Mouse (Mus musculus): Measurements from ENCODE around the gene Tbc1d24. TPM values are rescaled to one million over a fixed set of nuclear protein-coding genes. Genes with fewer than 3 reads are reported as not detected.

The Tbc1d24 gene
- total and polyA plus RNA-seq, 2 experiments: 13.3 to 31.5 TPM

DNA sequence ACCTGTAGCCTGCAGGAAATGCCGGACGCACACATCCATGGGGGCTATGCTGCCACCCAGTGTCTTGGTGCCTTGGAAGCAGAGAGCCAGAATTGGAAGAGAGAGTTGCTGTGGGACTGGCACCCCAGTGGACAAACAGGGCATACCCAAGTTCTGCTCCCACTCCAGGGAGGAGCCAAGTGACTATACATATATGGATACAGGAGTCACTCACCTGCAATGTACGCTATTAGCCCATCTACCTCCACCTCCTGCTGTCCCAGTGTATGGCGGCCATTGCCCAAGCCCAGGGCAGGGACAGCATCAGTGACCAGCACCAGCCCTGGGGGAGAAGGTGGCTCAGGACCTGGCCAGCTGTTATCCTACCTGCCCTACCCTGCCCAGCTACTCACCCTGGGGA lies 47.8 kb downstream of the Tbc1d24 start:
- Histone ChIP-seq H3K4me3 (ENCODE audit: insufficient read depth, low read depth, low read length) (no peak overlapping the region), H3K4me1 (ENCODE audit: control insufficient read depth, insufficient read depth, low read length) (peaks cover 2% of the 10 kb centered on the region; the same call in 1 of the 2 replicates), H3K27ac (replicated peaks; ENCODE audit: insufficient read depth, low read depth, low read length) (no peak overlapping the region), H3K27me3 (ENCODE audit: control insufficient read depth, insufficient read depth, low read length) (no peaks in the 10 kb centered on the region), H3K9ac (ENCODE audit: low read depth, low read length) (no peak overlapping the region), H3K36me3 (ENCODE audit: control insufficient read depth, insufficient read depth, low read length) (peaks cover 6% of the 10 kb centered on the region; the same call in 1 of the 2 replicates), H3K79me2 (ENCODE audit: control insufficient read depth, insufficient read depth, low read length) (no peaks in the 10 kb centered on the region; the same call in 1 of the 2 replicates)
- 94% methylated on average over 4 of the region's 4 CpGs for WGBS
- no peak for DNase-seq (ENCODE audit: extremely low read depth, low read depth, low spot score)
- TF ChIP-seq CTCF (IDR thresholded peaks at IDR 0.05; ENCODE audit: low read depth, low read length) (no peak), POLR2A (IDR thresholded peaks at IDR 0.05; ENCODE audit: extremely low read depth, insufficient read depth, low read length) (no peak)

DNA sequence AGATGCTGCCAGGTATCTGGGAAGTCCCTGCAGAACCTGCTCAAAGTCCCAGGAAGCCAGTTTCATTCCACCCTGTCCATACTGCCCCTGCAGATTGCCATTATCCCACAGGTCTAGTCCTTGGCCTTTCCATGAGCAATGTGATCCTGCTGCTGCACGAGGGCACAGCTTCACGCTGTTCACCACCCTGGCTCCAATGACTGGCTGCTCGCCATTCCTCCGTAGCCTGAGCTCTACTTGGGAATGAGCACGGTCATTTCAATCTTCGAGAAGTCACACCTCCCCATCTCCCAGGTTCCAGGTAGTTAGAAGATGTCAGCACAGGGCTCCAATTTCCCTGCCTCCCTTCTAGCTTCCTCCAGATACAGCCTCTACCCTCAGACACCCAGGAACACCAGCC lies 48.2 kb downstream of the Tbc1d24 start:
- Histone ChIP-seq H3K79me2 (ENCODE audit: control insufficient read depth, insufficient read depth, low read length) (no peaks in the 10 kb centered on the region; the same call in 1 of the 2 replicates), H3K27me3 (ENCODE audit: control insufficient read depth, insufficient read depth, low read length) (no peaks in the 10 kb centered on the region), H3K4me3 (ENCODE audit: insufficient read depth, low read depth, low read length) (no peak overlapping the region), H3K4me1 (ENCODE audit: control insufficient read depth, insufficient read depth, low read length) (0 out of 2 replicates have a peak, but pooled peaks cover 2% of the 10 kb centered on the region), H3K9ac (ENCODE audit: low read depth, low read length) (no peak overlapping the region), H3K27ac (replicated peaks; ENCODE audit: insufficient read depth, low read depth, low read length) (no peak overlapping the region), H3K36me3 (ENCODE audit: control insufficient read depth, insufficient read depth, low read length) (peaks cover 6% of the 10 kb centered on the region; the same call in 1 of the 2 replicates)
- TF ChIP-seq POLR2A (IDR thresholded peaks at IDR 0.05; ENCODE audit: extremely low read depth, insufficient read depth, low read length) (no peak), CTCF (IDR thresholded peaks at IDR 0.05; ENCODE audit: low read depth, low read length) (no peak)
- 97% methylated on average over 6 of the region's 6 CpGs for WGBS
- DNase-seq (ENCODE audit: extremely low read depth, low read depth, low spot score): no peak

DNA sequence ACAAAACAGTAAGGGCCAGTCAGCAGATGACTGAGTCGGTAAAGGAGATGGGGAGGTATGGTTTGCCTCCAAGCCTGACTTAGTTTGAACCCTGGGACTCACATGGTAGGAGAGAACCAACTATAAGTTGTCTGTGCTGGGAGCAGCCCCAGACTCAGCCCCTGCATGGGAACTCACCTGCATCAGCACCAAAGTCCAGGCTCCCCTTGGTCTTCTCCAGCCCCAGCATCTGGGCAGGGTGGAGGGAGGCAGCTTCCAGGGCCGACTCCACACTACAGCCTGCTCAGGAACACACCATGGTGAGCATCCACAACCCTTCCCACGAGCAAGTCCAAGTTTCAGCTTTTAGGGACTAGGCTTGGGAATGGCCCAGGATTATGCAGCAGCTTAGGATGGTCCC lies 49.0 kb downstream of the Tbc1d24 start:
- 93% methylated on average over 3 of the region's 3 CpGs for WGBS
- no peak for DNase-seq (ENCODE audit: extremely low read depth, low read depth, low spot score)
- 0 out of 2 replicates have a peak, but pooled peaks cover 5% of the 10 kb centered on the region for H3K4me1 ChIP-seq (ENCODE audit: control insufficient read depth, insufficient read depth, low read length)

DNA sequence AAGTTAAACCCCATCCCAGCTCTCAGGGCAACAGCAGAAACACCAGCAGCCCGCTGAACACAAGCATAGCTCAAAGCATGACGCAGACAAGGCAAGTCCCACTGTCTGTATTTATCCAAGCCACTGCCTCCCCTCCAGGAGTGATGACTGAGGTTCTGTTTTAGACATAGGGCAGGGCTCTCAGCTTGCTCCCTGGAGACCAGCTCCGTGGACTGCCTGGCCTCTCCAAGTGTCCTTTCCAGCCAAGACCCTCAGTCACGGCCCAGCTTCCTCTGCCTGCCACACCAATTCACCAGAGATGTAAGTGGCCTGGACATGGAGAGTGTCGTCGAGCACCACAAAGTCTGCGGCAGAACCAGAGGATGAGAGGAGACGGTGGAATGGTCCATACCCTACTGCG lies 49.6 kb downstream of the Tbc1d24 start:
- no peak for TF ChIP-seq POLR2A (IDR thresholded peaks at IDR 0.05; ENCODE audit: extremely low read depth, insufficient read depth, low read length)
- TF ChIP-seq CTCF (IDR thresholded peaks at IDR 0.05; ENCODE audit: low read depth, low read length): no peak
- H3K9ac ChIP-seq (ENCODE audit: low read depth, low read length): no peak overlapping the region
- H3K27ac ChIP-seq (replicated peaks; ENCODE audit: insufficient read depth, low read depth, low read length): no peak overlapping the region
- no peaks in the 10 kb centered on the region for H3K79me2 ChIP-seq (ENCODE audit: control insufficient read depth, insufficient read depth, low read length)
- no peak overlapping the region for H3K4me3 ChIP-seq (ENCODE audit: insufficient read depth, low read depth, low read length)
- 96% methylated on average over 9 of the region's 9 CpGs for WGBS
- H3K27me3 ChIP-seq (ENCODE audit: control insufficient read depth, insufficient read depth, low read length): no peaks in the 10 kb centered on the region
- 0 out of 2 replicates have a peak, but pooled peaks cover 5% of the 10 kb centered on the region for H3K4me1 ChIP-seq (ENCODE audit: control insufficient read depth, insufficient read depth, low read length)
- H3K36me3 ChIP-seq (ENCODE audit: control insufficient read depth, insufficient read depth, low read length): peaks cover 6% of the 10 kb centered on the region; the same call in 1 of the 2 replicates
- no peak for DNase-seq (ENCODE audit: extremely low read depth, low read depth, low spot score)

More for the DNA sequence above, 49.0 kb downstream of the Tbc1d24 start:
- Histone ChIP-seq H3K27ac (replicated peaks; ENCODE audit: insufficient read depth, low read depth, low read length) (no peak overlapping the region), H3K4me3 (ENCODE audit: insufficient read depth, low read depth, low read length) (no peak overlapping the region), H3K27me3 (ENCODE audit: control insufficient read depth, insufficient read depth, low read length) (no peaks in the 10 kb centered on the region), H3K79me2 (ENCODE audit: control insufficient read depth, insufficient read depth, low read length) (no peaks in the 10 kb centered on the region), H3K9ac (ENCODE audit: low read depth, low read length) (no peak overlapping the region), H3K36me3 (ENCODE audit: control insufficient read depth, insufficient read depth, low read length) (peaks cover 6% of the 10 kb centered on the region; the same call in 1 of the 2 replicates)
- TF ChIP-seq CTCF (IDR thresholded peaks at IDR 0.05; ENCODE audit: low read depth, low read length) (no peak), POLR2A (IDR thresholded peaks at IDR 0.05; ENCODE audit: extremely low read depth, insufficient read depth, low read length) (no peak)

DNA sequence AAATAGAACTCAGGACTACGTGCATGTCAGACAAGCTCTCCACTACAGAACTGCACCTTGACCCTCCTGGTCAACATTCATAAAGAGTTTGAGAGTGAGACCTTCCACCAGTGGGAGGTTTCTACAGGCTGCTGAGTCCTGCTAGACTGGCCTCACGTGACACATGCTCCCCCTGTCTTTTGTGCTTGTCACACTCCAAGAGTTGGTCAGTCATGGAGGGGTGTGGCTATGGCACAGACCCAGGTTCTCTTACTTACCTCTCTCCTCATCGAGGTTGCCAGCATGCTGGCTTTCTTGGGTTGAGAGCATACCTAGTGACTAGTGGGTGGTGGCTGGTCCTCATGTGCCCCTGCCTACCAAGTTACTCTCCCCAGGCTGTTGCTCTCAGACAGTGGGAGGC lies 50.9 kb downstream of the Tbc1d24 start:
- TF ChIP-seq CTCF (IDR thresholded peaks at IDR 0.05; ENCODE audit: low read depth, low read length) (no peak), POLR2A (IDR thresholded peaks at IDR 0.05; ENCODE audit: extremely low read depth, insufficient read depth, low read length) (no peak)
- no peak overlapping the region for H3K9ac ChIP-seq (ENCODE audit: low read depth, low read length)
- H3K36me3 ChIP-seq (ENCODE audit: control insufficient read depth, insufficient read depth, low read length): peaks cover 6% of the 10 kb centered on the region; the same call in 1 of the 2 replicates
- H3K27me3 ChIP-seq (ENCODE audit: control insufficient read depth, insufficient read depth, low read length): no peaks in the 10 kb centered on the region
- H3K4me1 ChIP-seq (ENCODE audit: control insufficient read depth, insufficient read depth, low read length): 0 out of 2 replicates have a peak, but pooled peaks cover 5% of the 10 kb centered on the region
- H3K4me3 ChIP-seq (ENCODE audit: insufficient read depth, low read depth, low read length): no peak overlapping the region
- no peak for DNase-seq (ENCODE audit: extremely low read depth, low read depth, low spot score)
- H3K79me2 ChIP-seq (ENCODE audit: control insufficient read depth, insufficient read depth, low read length): no peaks in the 10 kb centered on the region
- WGBS: 42% methylated on average over 3 of the region's 3 CpGs
- no peak overlapping the region for H3K27ac ChIP-seq (replicated peaks; ENCODE audit: insufficient read depth, low read depth, low read length)

DNA sequence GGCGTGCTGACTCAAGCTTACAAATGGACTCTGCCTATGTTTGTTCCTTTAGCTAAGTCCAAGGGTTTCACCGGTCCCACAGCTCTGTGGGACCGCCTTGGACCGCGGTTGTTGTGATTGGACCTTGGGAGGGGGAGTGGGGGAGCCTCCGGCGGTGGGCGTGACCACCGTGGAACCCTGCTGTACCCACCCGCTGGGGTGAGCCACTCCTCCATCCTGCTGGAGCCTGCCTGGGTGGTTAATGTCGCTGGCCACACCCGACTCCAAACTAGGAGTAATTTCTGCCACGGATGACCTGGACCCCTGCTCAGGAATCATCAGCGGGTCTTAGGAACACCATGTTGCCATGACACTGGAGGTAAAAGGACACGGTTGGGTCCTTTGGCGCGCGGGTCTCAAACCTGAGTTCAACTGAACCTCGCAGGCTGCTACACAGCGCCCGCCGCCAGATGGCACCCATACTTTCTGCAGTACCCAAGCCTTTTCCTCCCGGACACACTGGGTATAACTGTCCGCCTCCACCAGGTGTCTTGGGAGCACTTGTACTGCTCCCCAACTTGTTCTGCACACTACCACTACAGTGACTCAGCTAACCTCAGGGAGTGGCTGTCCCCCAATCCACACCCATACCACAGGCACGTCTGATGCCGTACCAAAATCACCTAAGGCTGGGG lies 53.3 kb downstream of the Tbc1d24 start:
- no peaks in the 10 kb centered on the region for H3K27me3 ChIP-seq (ENCODE audit: control insufficient read depth, insufficient read depth, low read length)
- H3K27ac ChIP-seq (replicated peaks; ENCODE audit: insufficient read depth, low read depth, low read length): no peak overlapping the region
- 3% methylated on average over 26 of the region's 26 CpGs for WGBS
- TF ChIP-seq POLR2A (IDR thresholded peaks at IDR 0.05; ENCODE audit: extremely low read depth, insufficient read depth, low read length) (no peak), CTCF (IDR thresholded peaks at IDR 0.05; ENCODE audit: low read depth, low read length) (peak; percentile 92)
- H3K4me1 ChIP-seq (ENCODE audit: control insufficient read depth, insufficient read depth, low read length): 0 out of 2 replicates have a peak, but pooled peaks cover 5% of the 10 kb centered on the region
- peak overlapping the region; percentile 58 for H3K9ac ChIP-seq (ENCODE audit: low read depth, low read length)
- peak; percentile 69 for DNase-seq (ENCODE audit: extremely low read depth, low read depth, low spot score)
- H3K4me3 ChIP-seq (ENCODE audit: insufficient read depth, low read depth, low read length): peak overlapping the region; percentile 19; the same call in 1 of the 2 replicates
- H3K79me2 ChIP-seq (ENCODE audit: control insufficient read depth, insufficient read depth, low read length): no peaks in the 10 kb centered on the region
- H3K36me3 ChIP-seq (ENCODE audit: control insufficient read depth, insufficient read depth, low read length): peaks cover 6% of the 10 kb centered on the region; the same call in 1 of the 2 replicates
